Mouse (Mus musculus) myocyte (in vitro differentiated cells): Measurements from ENCODE around the gene Bnipl. TPM values are rescaled to one million over a fixed set of nuclear protein-coding genes. Genes with fewer than 3 reads are reported as not detected.
"Not testable (repeated sequence)": the region's sequence is repeated elsewhere in the genome, so short reads cannot be mapped to it uniquely, and the experiment has no call there.

Experiments
- H3K27me3 ChIP-seq: one replicate; pipeline ENCODE4 v1.6.1; 2011; ENCODE audit not compliant: control insufficient read depth, insufficient read depth, insufficient read length
- H3K36me3 ChIP-seq: one replicate; pipeline ENCODE4 v1.6.1; 2011; ENCODE audit not compliant: control insufficient read depth, insufficient read depth
- H3K4me2 ChIP-seq: one replicate; pipeline ENCODE4 v1.6.1; 2011; ENCODE audit warnings: low read depth, control low read depth
- H3K4me3 ChIP-seq: one replicate; pipeline ENCODE4 v1.5.1; 2011; ENCODE audit warnings: mild to moderate bottlenecking, control low read depth, moderate library complexity
- H3K79me2 ChIP-seq: one replicate; pipeline ENCODE4 v1.6.1; 2011; ENCODE audit not compliant: control insufficient read depth, insufficient read depth
- H3ac ChIP-seq: one replicate; pipeline ENCODE4 v1.6.1; 2011; ENCODE audit not compliant: control insufficient read depth, insufficient read length
- CEBPB ChIP-seq: IDR thresholded peaks from 2 replicates; pipeline ENCODE4 v1.6.1; 2011; ENCODE audit warnings: mild to moderate bottlenecking, moderate library complexity; ENCODE audit not compliant: poor library complexity, insufficient read depth, severe bottlenecking
- E2F4 ChIP-seq: IDR thresholded peaks from one replicate; pipeline ENCODE4 v1.6.1; 2011; ENCODE audit warnings: mild to moderate bottlenecking, control low read depth, moderate library complexity; ENCODE audit not compliant: insufficient read depth
- MAX ChIP-seq: IDR thresholded peaks from one replicate; pipeline ENCODE4 v1.6.1; 2011; ENCODE audit warnings: low read depth, mild to moderate bottlenecking, control low read depth
- MYOD1 ChIP-seq, 3 experiments: IDR thresholded peaks; one replicate each; pipeline ENCODE4 v1.6.1; 2011; ENCODE audit warnings: control low read depth in 2 of 3, low read depth in 2 of 3, mild to moderate bottlenecking in 2 of 3, moderate library complexity in 1 of 3; ENCODE audit not compliant: insufficient read length in 2 of 3, control insufficient read depth in 1 of 3
- MYOG ChIP-seq, 3 experiments: IDR thresholded peaks; one replicate each; pipeline ENCODE4 v1.6.1; 2011; ENCODE audit warnings: control low read depth in 2 of 3, low read depth in 2 of 3, mild to moderate bottlenecking in 2 of 3; ENCODE audit not compliant: insufficient read length in 2 of 3, control insufficient read depth in 1 of 3, insufficient read depth in 1 of 3
- POLR2A ChIP-seq: IDR thresholded peaks from one replicate; pipeline ENCODE4 v1.6.1; 2011; ENCODE audit warnings: low read depth, mild to moderate bottlenecking, control low read depth, moderate library complexity; ENCODE audit not compliant: insufficient read length
- POLR2AphosphoS2 ChIP-seq: IDR thresholded peaks from one replicate; pipeline ENCODE4 v1.6.1; 2011; ENCODE audit warnings: low read depth, control low read depth; ENCODE audit not compliant: insufficient read length
- REST ChIP-seq: IDR thresholded peaks from one replicate; pipeline ENCODE4 v1.6.1; 2011; ENCODE audit warnings: mild to moderate bottlenecking, control low read depth, moderate library complexity; ENCODE audit not compliant: insufficient read depth, insufficient read length
- SRF ChIP-seq: IDR thresholded peaks from one replicate; pipeline ENCODE4 v1.6.1; 2011; ENCODE audit warnings: low read depth; ENCODE audit not compliant: control insufficient read depth, insufficient read length
- TCF12 ChIP-seq: IDR thresholded peaks from one replicate; pipeline ENCODE4 v1.6.1; 2011; ENCODE audit warnings: mild to moderate bottlenecking, control low read depth; ENCODE audit not compliant: poor library complexity, insufficient read depth, severe bottlenecking
- TCF3 ChIP-seq: IDR thresholded peaks from one replicate; pipeline ENCODE4 v1.6.1; 2011; ENCODE audit warnings: low read depth, control low read depth; ENCODE audit not compliant: insufficient read length
- USF1 ChIP-seq: IDR thresholded peaks from one replicate; pipeline ENCODE4 v1.6.1; 2011; ENCODE audit warnings: low read depth, mild to moderate bottlenecking, control low read depth, moderate library complexity
- polyA plus RNA-seq: library from polyadenylated mRNA; unstranded; fragments of >200 nt; fragmentation: generic; extraction: Trizol; gene quantifications from one replicate; pipeline ENCODE4 v1.2.1, GENCODE M21; 2012; ENCODE audit warnings: missing spikeins

Gene Bnipl
- polyA plus RNA-seq, 1 experiment = 0.31 TPM

GRCm38 (mm10) chr3:95216655-95217254 lies 34.2 kb downstream of the Bnipl start:
- Histone ChIP-seq H3K27me3 (no peaks in the 10 kb centered on the region), H3ac (peak overlapping the region; percentile 43), H3K4me3 (peak overlapping the region; percentile 79), H3K79me2 (peaks cover 23% of the 10 kb centered on the region), H3K36me3 (peaks cover 38% of the 10 kb centered on the region), H3K4me2 (peak overlapping the region; percentile 89)
- TF ChIP-seq CEBPB = no peak
- no peak for TF ChIP-seq POLR2A
- no peak for TF ChIP-seq USF1
- no peak for TF ChIP-seq TCF3
- no peak for TF ChIP-seq E2F4
- TF ChIP-seq MYOG (IDR thresholded peaks at IDR 0.05; ENCODE audit: control insufficient read depth in 1 of 3, insufficient read depth in 1 of 3, insufficient read length in 2 of 3, low read depth in 2 of 3) = no peak
- no peak for TF ChIP-seq REST
- no peak for TF ChIP-seq MYOD1 (IDR thresholded peaks at IDR 0.05; ENCODE audit: control insufficient read depth in 1 of 3, insufficient read length in 2 of 3, low read depth in 2 of 3)

DNA sequence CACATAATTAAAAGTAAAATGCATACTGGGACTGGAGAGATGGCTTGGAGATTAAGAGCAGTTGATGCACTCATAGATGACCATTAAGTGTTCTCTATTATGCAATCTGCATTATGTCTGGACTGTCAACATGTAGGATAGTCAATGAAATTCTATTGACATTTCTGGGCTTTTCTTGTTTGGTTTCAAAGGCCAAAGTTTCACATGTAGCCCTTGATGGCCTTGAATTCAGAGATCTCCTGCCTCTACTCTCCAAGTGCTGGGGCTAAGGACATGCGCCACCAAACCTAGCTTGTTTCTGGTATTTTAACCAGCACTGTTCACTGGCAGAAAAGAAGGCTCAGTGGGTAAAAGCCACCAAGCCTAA lies 37.4 kb downstream of the Bnipl start:
- Histone ChIP-seq H3ac (no peak overlapping the region), H3K27me3 (no peaks in the 10 kb centered on the region), H3K4me3 (no peak overlapping the region), H3K4me2 (no peak overlapping the region), H3K36me3 (peaks cover 13% of the 10 kb centered on the region), H3K79me2 (peaks cover 12% of the 10 kb centered on the region)
- TF ChIP-seq MYOD1 (IDR thresholded peaks at IDR 0.05; ENCODE audit: control insufficient read depth in 1 of 3, insufficient read length in 2 of 3, low read depth in 2 of 3) = no peak
- no peak for TF ChIP-seq POLR2AphosphoS2
- TF ChIP-seq CEBPB = no peak
- no peak for TF ChIP-seq TCF12
- TF ChIP-seq TCF3 = no peak
- TF ChIP-seq POLR2A = no peak
- TF ChIP-seq USF1 = no peak

DNA sequence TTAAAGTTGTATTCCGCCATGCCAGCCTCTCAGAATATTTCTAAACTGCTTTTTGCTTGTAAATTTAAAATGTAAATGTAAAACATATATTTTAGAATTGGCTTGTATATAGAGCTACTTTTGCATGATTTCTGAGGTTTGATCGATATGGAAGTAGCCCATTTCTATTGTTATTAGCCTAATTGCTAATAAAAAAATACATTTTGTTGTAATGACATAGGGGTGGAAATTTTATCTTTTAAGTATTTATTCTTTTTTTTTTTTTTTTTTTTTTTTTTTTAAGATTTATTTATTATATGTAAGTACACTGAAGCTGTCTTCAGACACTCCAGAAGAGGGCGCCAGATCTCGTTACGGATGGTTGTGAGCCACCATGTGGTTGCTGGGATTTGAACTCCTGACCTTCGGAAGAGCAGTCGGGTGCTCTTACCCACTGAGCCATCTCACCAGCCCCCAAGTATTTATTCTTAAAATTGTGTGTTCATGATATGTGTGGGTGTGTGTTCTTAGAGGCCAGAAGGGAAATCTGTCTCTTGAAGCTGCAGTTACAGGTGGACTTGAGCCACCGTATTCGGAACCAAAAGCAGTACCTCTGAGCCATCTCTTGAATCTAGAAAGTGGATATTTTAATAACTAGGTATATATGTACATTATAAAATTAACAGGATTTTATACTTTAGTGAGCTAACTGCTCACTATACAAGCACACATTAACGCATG lies 37.9 kb downstream of the Bnipl start:
- peaks cover 12% of the 10 kb centered on the region for H3K79me2 ChIP-seq
- not testable (repeated sequence) for H3ac ChIP-seq, H3K4me3 ChIP-seq, H3K4me2 ChIP-seq, H3K27me3 ChIP-seq
- H3K36me3 ChIP-seq = peaks cover 13% of the 10 kb centered on the region

- TF ChIP-seq REST = no peak
- no peak for TF ChIP-seq MYOG (IDR thresholded peaks at IDR 0.05; ENCODE audit: control insufficient read depth in 1 of 3, insufficient read depth in 1 of 3, insufficient read length in 2 of 3, low read depth in 2 of 3)
- no peak for TF ChIP-seq TCF12
- TF ChIP-seq POLR2AphosphoS2 = no peak
- TF ChIP-seq E2F4 = no peak
- TF ChIP-seq SRF = no peak
- TF ChIP-seq MAX = no peak
- TF ChIP-seq POLR2A = no peak
- no peak for TF ChIP-seq CEBPB
- H3K4me2 ChIP-seq = no peak overlapping the region
- no peak overlapping the region for H3K4me3 ChIP-seq
- no peak overlapping the region for H3ac ChIP-seq
- H3K27me3 ChIP-seq = no peaks in the 10 kb centered on the region
- H3K79me2 ChIP-seq = no peaks in the 10 kb centered on the region
- peaks cover 17% of the 10 kb centered on the region for H3K36me3 ChIP-seq
Measured at GRCm38 (mm10) chr3:95210585-95210984, 40.4 kb downstream of the Bnipl start.

- Histone ChIP-seq H3K79me2 (no peaks in the 10 kb centered on the region), H3K36me3 (peaks cover 14% of the 10 kb centered on the region), H3K27me3 (no peaks in the 10 kb centered on the region), H3ac (no peak overlapping the region), H3K4me3 (no peak overlapping the region), H3K4me2 (no peak overlapping the region)
- no peak for TF ChIP-seq E2F4
- no peak for TF ChIP-seq TCF12
- no peak for TF ChIP-seq MYOD1 (IDR thresholded peaks at IDR 0.05; ENCODE audit: control insufficient read depth in 1 of 3, insufficient read length in 2 of 3, low read depth in 2 of 3)
- no peak for TF ChIP-seq MYOG (IDR thresholded peaks at IDR 0.05; ENCODE audit: control insufficient read depth in 1 of 3, insufficient read depth in 1 of 3, insufficient read length in 2 of 3, low read depth in 2 of 3)
- TF ChIP-seq TCF3 = no peak
Measured at GRCm38 (mm10) chr3:95208286-95208685, 42.7 kb downstream of the Bnipl start.
